Mouse (Mus musculus): ENCODE measurements at regions not wholly inside any gene's neighbourhood (a gene's known extent, or its start where the extent isn't known, plus 50 kb on each side); places are given as distances from the start of the nearest gene placed in this dataset.

DNA sequence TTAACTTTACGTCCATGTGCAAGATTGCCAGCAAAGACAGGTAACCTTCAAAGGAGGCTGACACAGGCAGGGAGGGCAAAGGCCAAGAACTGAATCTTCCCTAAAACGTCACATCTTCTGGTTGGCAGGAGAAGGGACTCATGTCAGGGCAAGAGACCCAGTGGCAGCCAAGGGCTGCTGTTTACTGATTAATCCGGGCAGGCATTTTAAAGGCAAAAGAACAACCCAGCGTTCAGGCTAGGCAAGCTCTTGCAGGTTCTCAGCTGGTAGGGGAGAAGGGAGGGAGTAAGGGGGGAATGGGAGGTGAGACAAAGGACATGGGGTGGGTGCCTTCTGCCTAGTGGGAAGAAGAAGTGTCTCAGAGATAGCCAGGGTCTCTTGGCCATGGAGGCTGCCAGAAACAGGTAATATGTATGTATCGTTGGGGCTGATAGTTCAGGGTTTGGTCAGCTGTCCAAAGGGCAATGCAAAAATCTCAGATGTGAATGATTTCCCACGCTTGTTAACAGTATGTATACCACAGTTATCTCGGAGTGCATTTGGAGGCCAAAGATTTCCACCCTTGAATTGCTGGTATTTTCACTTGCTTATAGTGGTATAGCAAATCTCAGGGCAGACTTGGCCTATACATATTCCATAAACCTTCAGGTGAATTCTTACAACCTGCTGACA is 441.4 kb upstream of the Slc30a5 start:
- no peak for TF ChIP-seq GATA1 (IDR thresholded peaks at IDR 0.05; ENCODE audit: low read length)
- TF ChIP-seq TAL1 (IDR thresholded peaks at IDR 0.05; ENCODE audit: low read length): no peak
